Mouse (Mus musculus) cortical plate, adult 2 months (tissue): ENCODE measurements around the gene Eme2.

Experiments used
- CTCF ChIP-seq: fragments of 200-500 bp; IDR thresholded peaks from 2 replicates; pipeline ENCODE4 v1.5.1; 2011; ENCODE audit warnings: mild to moderate bottlenecking, control low read depth, low read length; ENCODE audit not compliant: insufficient read depth; ENCODE audit errors: extremely low read depth
- POLR2A ChIP-seq: fragments of 200-500 bp; IDR thresholded peaks from 2 replicates; pipeline ENCODE4 v1.6.1; 2011; ENCODE audit warnings: mild to moderate bottlenecking, low read length, control low read depth; ENCODE audit not compliant: insufficient read depth; ENCODE audit errors: extremely low read depth

DNA sequence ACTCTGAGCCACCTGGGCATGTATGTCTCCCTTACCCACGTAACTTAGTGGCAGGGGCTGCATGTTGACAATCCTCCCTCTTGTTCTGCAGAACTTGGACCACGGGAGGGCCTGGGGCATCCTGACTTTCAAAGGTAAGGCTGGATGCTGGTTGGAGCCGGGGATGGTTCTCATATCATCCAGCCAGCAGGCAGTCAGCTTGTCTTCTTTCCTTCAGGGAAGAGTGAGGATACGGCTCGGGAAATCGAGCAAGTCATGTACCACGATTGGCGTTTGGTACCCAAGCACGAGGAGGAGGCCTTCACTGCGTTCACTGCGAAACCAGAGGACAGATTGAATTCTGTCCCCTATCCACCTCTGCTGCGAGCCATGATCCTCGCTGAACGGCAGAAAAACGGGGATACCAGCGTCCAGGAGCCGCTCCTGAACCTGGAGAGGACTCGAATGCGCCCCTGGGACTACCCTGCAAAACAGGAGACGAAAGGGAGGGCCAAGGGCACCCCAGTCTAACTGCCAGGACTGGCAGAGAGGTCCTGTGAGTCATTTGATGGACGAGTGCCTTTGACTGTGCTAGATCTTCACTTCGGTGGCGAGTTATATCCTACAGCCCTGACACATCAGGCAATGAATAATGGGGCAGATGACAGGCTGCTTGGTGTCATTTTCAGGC is 819 bp upstream of the Eme2 start:
- TF ChIP-seq CTCF, result no peak
- no peak for TF ChIP-seq POLR2A
